Mouse (Mus musculus) CD4-positive helper T cell, adult 2 months (primary cell): ENCODE results near the gene Smgc.
"Not testable (repeated sequence)": the region's sequence is repeated elsewhere in the genome, so short reads cannot be mapped to it uniquely, and the experiment has no call there.

ENCODE experiments used
- DNase-seq: peaks from one replicate; pipeline ENCODE4 v3.0.0-alpha.2; 2012; ENCODE audit warnings: low read depth, missing footprints, low spot score

The Smgc gene

GRCm38 (mm10) chr15:91837965-91838364 lies at the start of gene Smgc:
TSS of gene Smgc (plus strand) at chr15:91838265.
- DNase-seq: no peak

GRCm38 (mm10) chr15:91788338-91788737 lies 49.7 kb upstream of the Smgc start:
- no peak for DNase-seq

GRCm38 (mm10) chr15:91806463-91806862 lies 31.6 kb upstream of the Smgc start:
- no peak for DNase-seq

- DNase-seq: no peak
Observed at GRCm38 (mm10) chr15:91835319-91835718, 2.7 kb upstream of the Smgc start.

GRCm38 (mm10) chr15:91864130-91864529 lies 26.1 kb downstream of the Smgc start:
- DNase-seq: not testable (repeated sequence)

GRCm38 (mm10) chr15:91900245-91900644 lies 62.2 kb downstream of the Smgc start:
- no peak for DNase-seq

- not testable (repeated sequence) for DNase-seq
Observed at GRCm38 (mm10) chr15:91907046-91907445, 69.0 kb downstream of the Smgc start.
